Comparison of ENCODE assay signal across 9 mouse cellular contexts in the genomic region with DNA sequence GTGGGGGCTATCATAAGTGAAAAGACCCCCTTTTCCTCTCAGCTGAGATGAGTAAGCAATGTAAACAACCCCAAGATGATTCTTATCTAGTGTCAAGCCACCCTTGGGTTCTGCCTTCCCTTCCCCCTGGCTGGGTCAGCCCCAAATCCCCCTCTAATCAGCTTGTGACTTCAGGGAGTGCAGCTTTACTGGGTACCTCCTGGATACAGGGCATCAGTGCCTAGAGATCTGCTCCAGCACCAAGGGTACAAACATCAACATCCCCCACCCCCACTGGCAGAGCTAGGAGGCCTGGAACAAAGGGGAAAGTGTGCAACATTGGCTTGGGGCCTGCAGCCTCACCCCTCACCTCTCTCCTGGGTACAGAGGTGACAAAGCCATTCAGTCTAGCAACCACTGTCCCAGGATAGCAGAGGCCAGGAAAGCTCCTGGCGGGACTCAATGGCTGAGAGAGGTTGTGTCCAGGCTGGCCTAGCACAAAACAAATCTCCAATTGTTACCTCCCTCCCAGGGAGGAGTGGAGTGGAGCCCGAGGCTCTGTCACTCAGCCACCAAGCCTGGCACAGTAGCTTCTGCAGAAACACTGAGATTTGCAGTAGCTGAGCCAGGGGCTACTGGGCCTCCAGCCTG. TPM values are rescaled to one million over a fixed set of nuclear protein-coding genes. Genes with fewer than 3 reads are reported as not detected.
DNase-seq lines count a peak whose midpoint lies in the region; ATAC-seq lines count a peak whose summit lies in the region.
"Had no signal": no experiment of that assay in that cellular context is flagged by ENCODE, and none has a peak within 500 bp of the region (broad histone marks: within the 10 kb centered on the region; RNA-seq: fewer than 3 reads in every experiment).

No protein-coding gene starts in this region.

- 56% methylated on average over 2 of the region's 2 CpGs for WGBS in lung, embryonic 15.5 days
- 29% methylated on average over 2 of the region's 2 CpGs for WGBS in forebrain, embryonic 11.5 days
- 15% methylated on average over 2 of the region's 2 CpGs for WGBS in neural tube, embryonic 12.5 days

- no peak overlapping the region for H3K4me3 ChIP-seq in lung, embryonic 15.5 days
- H3K4me3 ChIP-seq in forebrain, embryonic 11.5 days (ENCODE audit: low read depth, low read length), result no peak overlapping the region
- H3K4me3 ChIP-seq in neural tube, embryonic 12.5 days, result 0 out of 2 replicates have a peak overlapping the region, but pooled peaks have one; percentile 2

- H3K4me2 ChIP-seq in lung, embryonic 15.5 days, result no peak overlapping the region
- H3K4me2 ChIP-seq in forebrain, embryonic 11.5 days (ENCODE audit: low read depth, low read length, severe bottlenecking), result peak overlapping the region; percentile 82; the same call in 1 of the 2 replicates
- H3K4me2 ChIP-seq in neural tube, embryonic 12.5 days (replicated peaks), result peak overlapping the region; percentile 65

- H3K9ac ChIP-seq in lung, embryonic 15.5 days, result peak overlapping the region; percentile 20; the same call in 1 of the 2 replicates
- peak overlapping the region; percentile 35 for H3K9ac ChIP-seq in forebrain, embryonic 11.5 days (ENCODE audit: low read length)
- H3K9ac ChIP-seq in neural tube, embryonic 12.5 days, result no peak overlapping the region

- ATAC-seq in lung, embryonic 15.5 days (ENCODE audit: borderline replicate concordance, extremely low read depth, low FRiP score, low TSS enrichment), result no peak
- no peak for ATAC-seq in forebrain, embryonic 11.5 days (replicated peaks; ENCODE audit: low FRiP score)
- ATAC-seq in neural tube, embryonic 12.5 days (ENCODE audit: low FRiP score, low read depth), result no peak

- H3K36me3 ChIP-seq in lung, embryonic 15.5 days, result 0 out of 2 replicates have a peak, but pooled peaks cover 7% of the 10 kb centered on the region
- no peaks in the 10 kb centered on the region; the same call in 1 of the 2 replicates for H3K36me3 ChIP-seq in forebrain, embryonic 11.5 days (ENCODE audit: control insufficient read depth, insufficient read depth, low read length)
- peaks cover 3% of the 10 kb centered on the region; the same call in 1 of the 2 replicates for H3K36me3 ChIP-seq in neural tube, embryonic 12.5 days

- peaks cover 72% of the 10 kb centered on the region for H3K4me1 ChIP-seq in lung, embryonic 15.5 days
- peaks cover 27% of the 10 kb centered on the region for H3K4me1 ChIP-seq in forebrain, embryonic 11.5 days (replicated peaks; ENCODE audit: control insufficient read depth, insufficient read depth, low read length)
- peaks cover 40% of the 10 kb centered on the region for H3K4me1 ChIP-seq in neural tube, embryonic 12.5 days

- H3K27me3 ChIP-seq in lung, embryonic 15.5 days, result no peaks in the 10 kb centered on the region
- no peaks in the 10 kb centered on the region for H3K27me3 ChIP-seq in forebrain, embryonic 11.5 days (ENCODE audit: control insufficient read depth, insufficient read depth, low read length)
- no peaks in the 10 kb centered on the region for H3K27me3 ChIP-seq in neural tube, embryonic 12.5 days (replicated peaks)

- H3K27ac ChIP-seq in lung, embryonic 15.5 days, result no peak overlapping the region
- no peak overlapping the region for H3K27ac ChIP-seq in forebrain, embryonic 11.5 days (ENCODE audit: low read depth, low read length)
- no peak overlapping the region for H3K27ac ChIP-seq in neural tube, embryonic 12.5 days

- no peaks in the 10 kb centered on the region for H3K9me3 ChIP-seq in lung, embryonic 15.5 days
- H3K9me3 ChIP-seq in forebrain, embryonic 11.5 days (ENCODE audit: control insufficient read depth, low read length), result no peaks in the 10 kb centered on the region
- no peaks in the 10 kb centered on the region for H3K9me3 ChIP-seq in neural tube, embryonic 12.5 days

- no peak for DNase-seq in lung, postnatal 4 days
- no peak for DNase-seq in forebrain, embryonic 11.5 days (ENCODE audit: low spot score)
- peak; percentile 27 to 55 for DNase-seq in layer of hippocampus, postnatal 14 days (ENCODE audit: low spot score in 2 of 2)
- no peak for DNase-seq in kidney, adult 11 months
- no peak for DNase-seq in spleen, postnatal 14 days (ENCODE audit: low spot score in 2 of 2)
- DNase-seq: heart, postnatal 4 days; spleen, adult 18-20 months had no signal

RNA-seq across cellular contexts. Expression of a gene that starts 3.9 kb away (rescaled TPM):
- polyA plus RNA-seq in lung, embryonic 15.5 days (2015; fragmentation: Nextera tagmentation; extraction: Ambion mirVana), result 83.6 and 87.2 TPM in 2 replicates
- polyA plus RNA-seq in forebrain, embryonic 11.5 days (2014; fragmentation: Nextera tagmentation; extraction: Ambion mirVana), result 171 and 181 TPM in 2 replicates
- 100 to 1,000 TPM in 1 of 2 experiments, 10 to 100 TPM in 1; 89.7 to 110 TPM for total RNA-seq in layer of hippocampus, postnatal 14 days (2021)
- 122 and 128 TPM in 2 replicates for polyA plus RNA-seq in neural tube, embryonic 12.5 days (2016; fragmentation: Nextera tagmentation; extraction: Ambion mirVana)

Comparison
In these comparisons a context has a peak if more than half of its experiments do, and no peak if none do; other contexts are left out.
1. DNase-seq: peak in layer of hippocampus, postnatal 14 days (2 of 2); none in lung, postnatal 4 days (0 of 2), forebrain, embryonic 11.5 days (single experiment), kidney, adult 11 months (single experiment) and spleen, postnatal 14 days (0 of 2).